Mouse (Mus musculus) CH12.LX (cell line): ENCODE measurements at regions not wholly inside any gene's neighbourhood (a gene's known extent, or its start where the extent isn't known, plus 50 kb on each side); places are given as distances from the start of the nearest gene placed in this dataset.

Experiments
- DNase-seq: peaks from one replicate; pipeline ENCODE4 v3.0.0-alpha.2; 2013; ENCODE audit errors: extremely low read depth
- H3K27ac ChIP-seq: 2 replicates; pipeline ENCODE4 v1.5.1; 2012; ENCODE audit warnings: low read depth, mild to moderate bottlenecking, control low read depth, moderate library complexity; ENCODE audit not compliant: insufficient read depth
- H3K27me3 ChIP-seq: replicated peaks from 2 replicates; pipeline ENCODE3; 2012; ENCODE audit warnings: inconsistent platforms
- H3K36me3 ChIP-seq, 2 experiments: replicated peaks in 1 of 2; 2 replicates each; pipeline versions ENCODE3 to v1.6.1; 2012; ENCODE audit warnings: inconsistent platforms in 1 of 2, low read length in 1 of 2, mild to moderate bottlenecking in 1 of 2, mixed read lengths in 1 of 2, moderate library complexity in 1 of 2; ENCODE audit not compliant: control insufficient read depth in 1 of 2, insufficient read depth in 1 of 2
- H3K4me1 ChIP-seq, 2 experiments: 2 replicates each; pipeline ENCODE4 v1.6.1; 2012; ENCODE audit warnings: inconsistent platforms in 1 of 2, moderate library complexity in 1 of 2; ENCODE audit not compliant: insufficient read depth in 2 of 2, control insufficient read depth in 1 of 2
- H3K4me2 ChIP-seq: 2 replicates; pipeline ENCODE4 v1.6.1; 2012; ENCODE audit warnings: low read depth, mild to moderate bottlenecking, control low read depth; ENCODE audit not compliant: poor library complexity, insufficient read depth, severe bottlenecking
- H3K4me3 ChIP-seq, 3 experiments: fragments of 150-350 bp in 1 of 3; sonication (generic) in 1 of 3; replicated peaks in 1 of 3; 2 replicates each; pipeline versions ENCODE3 to v1.5.1; 2011 to 2012; ENCODE audit warnings: low read depth in 2 of 3, low read length in 2 of 3, mild to moderate bottlenecking in 2 of 3, moderate library complexity in 2 of 3, control low read depth in 1 of 3, improper control_type of control experiment in 1 of 3, inconsistent platforms in 1 of 3, mixed read lengths in 1 of 3; ENCODE audit not compliant: poor library complexity in 1 of 3
- H3K79me2 ChIP-seq: replicated peaks from 2 replicates; pipeline ENCODE4 v1.6.1; 2012; ENCODE audit warnings: mild to moderate bottlenecking, moderate library complexity; ENCODE audit not compliant: control insufficient read depth, poor library complexity, insufficient read depth, severe bottlenecking; ENCODE audit errors: extremely low read depth
- H3K9ac ChIP-seq: 2 replicates; pipeline ENCODE4 v1.6.1; 2012; ENCODE audit warnings: low read depth, mild to moderate bottlenecking, control low read depth, moderate library complexity; ENCODE audit not compliant: insufficient read depth
- H3K9me3 ChIP-seq: replicated peaks from 2 replicates; pipeline ENCODE3; 2012; ENCODE audit warnings: low read length, inconsistent platforms, mixed read lengths
- BHLHE40 ChIP-seq: IDR thresholded peaks from 2 replicates; pipeline ENCODE4 v1.6.1; 2011; ENCODE audit warnings: mild to moderate bottlenecking, low read depth, low read length, improper control_type of control experiment
- CHD1 ChIP-seq: IDR thresholded peaks from 2 replicates; pipeline ENCODE4 v1.6.1; 2012; ENCODE audit warnings: low read depth, low read length, improper control_type of control experiment, inconsistent platforms
- CHD2 ChIP-seq: IDR thresholded peaks from 2 replicates; pipeline ENCODE4 v1.6.1; 2011; ENCODE audit warnings: low read length, improper control_type of control experiment
- CTCF ChIP-seq, 2 experiments: IDR thresholded peaks in 1 of 2; conservative IDR thresholded peaks in 1 of 2; 2 replicates each; pipeline ENCODE4 v1.5.1; 2011 to 2012; ENCODE audit warnings: low read depth in 2 of 2, low read length in 2 of 2, improper control_type of control experiment in 1 of 2, inconsistent platforms in 1 of 2, mild to moderate bottlenecking in 1 of 2, moderate library complexity in 1 of 2
- E2F4 ChIP-seq: IDR thresholded peaks from 2 replicates; pipeline ENCODE4 v1.6.1; 2011; ENCODE audit warnings: low read depth, low read length, improper control_type of control experiment; ENCODE audit not compliant: insufficient replicate concordance
- ELF1 ChIP-seq: IDR thresholded peaks from 2 replicates; pipeline ENCODE4 v1.6.1; 2014; ENCODE audit warnings: low read depth, mild to moderate bottlenecking, inconsistent platforms, low read length, improper control_type of control experiment
- EP300 ChIP-seq: IDR thresholded peaks from 2 replicates; pipeline ENCODE4 v1.6.1; 2011; ENCODE audit warnings: low read length, improper control_type of control experiment
- IRF4 ChIP-seq: IDR thresholded peaks from 2 replicates; pipeline ENCODE4 v1.6.1; 2014; ENCODE audit warnings: low read depth, mild to moderate bottlenecking, inconsistent platforms, low read length, improper control_type of control experiment
- JUND ChIP-seq: conservative IDR thresholded peaks from 2 replicates; pipeline ENCODE4 v1.6.1; 2011; ENCODE audit warnings: low read depth, low read length, improper control_type of control experiment
- KAT2A ChIP-seq: IDR thresholded peaks from 2 replicates; pipeline ENCODE4 v1.6.1; 2012; ENCODE audit warnings: low read length, improper control_type of control experiment, inconsistent platforms; ENCODE audit not compliant: insufficient replicate concordance
- MAFK ChIP-seq: IDR thresholded peaks from 2 replicates; pipeline ENCODE4 v1.6.1; 2011; ENCODE audit warnings: low read length, improper control_type of control experiment; ENCODE audit not compliant: insufficient replicate concordance
- MAX ChIP-seq: IDR thresholded peaks from 2 replicates; pipeline ENCODE4 v1.6.1; 2011; ENCODE audit warnings: low read length, improper control_type of control experiment
- MAZ ChIP-seq: IDR thresholded peaks from 2 replicates; pipeline ENCODE4 v1.6.1; 2012; ENCODE audit warnings: low read depth, mild to moderate bottlenecking, inconsistent platforms, low read length, improper control_type of control experiment, moderate library complexity
- MXI1 ChIP-seq: IDR thresholded peaks from 2 replicates; pipeline ENCODE4 v1.6.1; 2011; ENCODE audit warnings: mild to moderate bottlenecking, low read depth, low read length, improper control_type of control experiment
- MYC ChIP-seq: IDR thresholded peaks from 2 replicates; pipeline ENCODE4 v1.6.1; 2011; ENCODE audit warnings: low read depth, mild to moderate bottlenecking, improper control_type of control experiment, low read length
- NELFE ChIP-seq: IDR thresholded peaks from 2 replicates; pipeline ENCODE4 v1.6.1; 2011; ENCODE audit warnings: low read depth, low read length, improper control_type of control experiment
- PAX5 ChIP-seq: IDR thresholded peaks from 2 replicates; pipeline ENCODE4 v1.6.1; 2012; ENCODE audit warnings: low read length, inconsistent platforms, mixed read lengths
- POLR2AphosphoS2 ChIP-seq: IDR thresholded peaks from 2 replicates; pipeline ENCODE4 v1.6.1; 2011; ENCODE audit warnings: low read depth, low read length, improper control_type of control experiment
- RCOR1 ChIP-seq: conservative IDR thresholded peaks from 2 replicates; pipeline ENCODE4 v1.6.1; 2012; ENCODE audit warnings: low read depth, mild to moderate bottlenecking, inconsistent platforms, low read length, improper control_type of control experiment
- SIN3A ChIP-seq: IDR thresholded peaks from 2 replicates; pipeline ENCODE4 v1.6.1; 2012; ENCODE audit warnings: low read length, improper control_type of control experiment, inconsistent platforms
- SMC3 ChIP-seq: IDR thresholded peaks from 2 replicates; pipeline ENCODE4 v1.6.1; 2011; ENCODE audit warnings: low read depth, low read length, improper control_type of control experiment
- TBP ChIP-seq: conservative IDR thresholded peaks from 2 replicates; pipeline ENCODE4 v1.6.1; 2011; ENCODE audit warnings: low read depth, low read length, improper control_type of control experiment
- TCF12 ChIP-seq: IDR thresholded peaks from 2 replicates; pipeline ENCODE4 v1.6.1; 2014; ENCODE audit warnings: low read depth, mild to moderate bottlenecking, inconsistent platforms, low read length, improper control_type of control experiment
- UBTF ChIP-seq: IDR thresholded peaks from 2 replicates; pipeline ENCODE4 v1.6.1; 2012; ENCODE audit warnings: low read depth, mild to moderate bottlenecking, inconsistent platforms, low read length, improper control_type of control experiment, moderate library complexity
- USF1 ChIP-seq: IDR thresholded peaks from 2 replicates; pipeline ENCODE4 v1.6.1; 2014; ENCODE audit warnings: low read depth, mild to moderate bottlenecking, inconsistent platforms, low read length, improper control_type of control experiment
- ZC3H11A ChIP-seq: IDR thresholded peaks from 2 replicates; pipeline ENCODE4 v1.6.1; 2012; ENCODE audit warnings: low read depth, mild to moderate bottlenecking, inconsistent platforms, low read length, improper control_type of control experiment
- ZKSCAN1 ChIP-seq: IDR thresholded peaks from 2 replicates; pipeline ENCODE4 v1.6.1; 2012; ENCODE audit warnings: low read depth, inconsistent platforms, low read length, improper control_type of control experiment, borderline replicate concordance
- dilution Hi-C: fragments of 300-500 bp; cut with MboI; formaldehyde crosslinking; loops from 2 replicates; pipeline ENCODE4 v1.14.3; 2020; ENCODE audit warnings: low sequenced_read_pairs; ENCODE audit not compliant: extremely low pct_unique_long_range_greater_than_20kb, extremely low pct_ligation_motif_present
- in situ Hi-C: fragments of 300-500 bp; cut with MboI; formaldehyde crosslinking; loops from 3 replicates; pipeline ENCODE4 v1.14.3; 2019; ENCODE audit warnings: low sequenced_read_pairs, low pct_ligation_motif_present, low pct_unique_long_range_greater_than_20kb, mixed read lengths

DNA sequence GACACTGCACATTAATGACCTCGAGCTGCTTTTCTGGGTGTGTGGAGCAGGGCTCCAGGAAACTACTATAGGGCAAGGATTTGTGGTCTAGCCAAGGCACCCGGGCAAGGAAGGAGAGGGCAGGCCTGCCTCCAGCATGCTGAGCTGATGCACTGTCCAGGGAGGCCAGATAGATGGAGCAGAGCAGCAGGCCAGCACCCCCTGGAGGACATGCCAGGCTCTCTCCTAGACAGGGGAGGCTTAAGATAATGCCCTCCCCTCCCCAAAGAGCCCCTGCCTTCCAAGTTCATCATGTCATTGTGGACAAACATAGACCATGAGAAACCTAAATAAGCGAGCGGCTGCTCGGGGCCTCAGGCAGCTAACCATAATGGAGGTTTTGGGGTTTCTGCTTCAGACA lies 134.1 kb downstream of the Irx5 start:
- no peak for TF ChIP-seq KAT2A
- TF ChIP-seq TCF12, result no peak
- TF ChIP-seq MAX, result no peak
- no peak for TF ChIP-seq MXI1
- no peak for TF ChIP-seq RCOR1
- TF ChIP-seq JUND, result no peak
- TF ChIP-seq MAZ, result no peak
- TF ChIP-seq USF1, result no peak
- TF ChIP-seq CTCF (conservative IDR thresholded peaks at IDR 0.05 in 1 of 2, IDR thresholded peaks at IDR 0.05 in 1 of 2; ENCODE audit: low read depth in 2 of 2, low read length in 2 of 2), result no peak
- TF ChIP-seq POLR2AphosphoS2, result no peak
- no peak for TF ChIP-seq UBTF
- TF ChIP-seq EP300, result no peak
- no peak for TF ChIP-seq TBP
- Histone ChIP-seq H3K9me3 (peaks cover 92% of the 10 kb centered on the region), H3K9ac (no peak overlapping the region), H3K27me3 (no peaks in the 10 kb centered on the region), H3K36me3 (no peaks in the 10 kb centered on the region), H3K27ac (no peak overlapping the region), H3K79me2 (no peaks in the 10 kb centered on the region), H3K4me3 (no peak overlapping the region), H3K4me2 (no peak overlapping the region), H3K4me1 (no peaks in the 10 kb centered on the region)
- DNase-seq, result no peak
- dilution Hi-C loops (no loop called here), in situ Hi-C loops (no loop called here)

DNA sequence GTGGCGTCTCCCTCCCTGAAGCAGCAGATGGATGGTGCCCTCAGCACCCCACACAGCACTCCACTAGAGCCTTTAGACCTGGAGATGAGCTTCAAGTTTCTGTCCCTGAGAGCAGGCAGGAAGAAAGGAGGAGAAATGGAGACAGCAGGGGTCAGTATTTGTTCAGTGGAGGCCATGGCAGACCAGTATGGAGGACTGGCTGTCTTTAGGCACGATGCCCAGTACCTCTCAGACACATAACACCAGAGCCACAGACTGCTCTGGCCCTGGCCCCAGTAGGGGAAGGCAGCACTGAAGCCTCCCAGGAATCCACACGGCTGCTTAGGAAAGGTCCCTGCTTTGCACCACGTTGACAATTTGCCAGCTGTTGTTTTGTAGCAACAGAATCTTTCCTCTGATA lies 136.0 kb downstream of the Irx5 start:
- Histone ChIP-seq H3K27me3 (no peaks in the 10 kb centered on the region), H3K4me3 (no peak overlapping the region), H3K9ac (no peak overlapping the region), H3K79me2 (no peaks in the 10 kb centered on the region), H3K9me3 (peaks cover 91% of the 10 kb centered on the region), H3K36me3 (no peaks in the 10 kb centered on the region), H3K4me2 (no peak overlapping the region), H3K4me1 (no peaks in the 10 kb centered on the region), H3K27ac (no peak overlapping the region)
- dilution Hi-C loops (no loop called here), in situ Hi-C loops (no loop called here)
- TF ChIP-seq SMC3 (no peak), MXI1 (no peak), ELF1 (no peak), USF1 (no peak), ZKSCAN1 (no peak), CHD1 (no peak), NELFE (no peak), MYC (no peak), PAX5 (no peak), JUND (no peak), TCF12 (no peak), CHD2 (no peak), IRF4 (no peak), E2F4 (no peak), BHLHE40 (no peak), SIN3A (no peak), ZC3H11A (no peak), MAFK (no peak)
- no peak for DNase-seq
